Mouse (Mus musculus) kidney, adult 9 months (tissue): ENCODE measurements at regions not wholly inside any gene's neighbourhood (a gene's known extent, or its start where the extent isn't known, plus 50 kb on each side); places are given as distances from the start of the nearest gene placed in this dataset.
"Not testable (repeated sequence)": the region's sequence is repeated elsewhere in the genome, so short reads cannot be mapped to it uniquely, and the experiment has no call there.

Experiments used
- DNase-seq: peaks from one replicate; pipeline ENCODE4 v3.0.0; 2022

DNA sequence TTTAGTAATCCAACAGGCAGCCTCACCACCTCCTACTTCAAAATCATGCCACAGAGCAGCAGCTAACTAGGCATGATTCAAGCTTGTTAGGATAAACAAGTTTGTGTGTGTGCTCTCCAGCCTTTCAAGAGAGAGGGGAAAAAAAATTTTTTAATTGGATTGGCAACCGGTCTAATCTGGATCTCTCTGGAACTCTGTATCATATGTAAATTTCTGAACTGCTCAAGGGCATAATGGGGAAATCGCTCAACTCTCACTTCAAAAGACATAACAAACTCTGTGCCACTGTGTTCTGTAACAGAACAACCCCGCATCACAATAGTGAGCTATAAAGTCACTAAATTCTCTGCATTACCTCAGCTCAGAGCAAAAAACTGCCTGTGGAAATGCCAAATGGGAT lies 147.9 kb upstream of the Krtap11-1 start:
- peak; percentile 23 for DNase-seq

- DNase-seq = not testable (repeated sequence)
Measured at GRCm38 (mm10) chr16:89715716-89716115, 144.7 kb upstream of the Krtap11-1 start.

GRCm38 (mm10) chr16:89704316-89704715 lies 133.3 kb upstream of the Krtap11-1 start:
- no peak for DNase-seq

DNA sequence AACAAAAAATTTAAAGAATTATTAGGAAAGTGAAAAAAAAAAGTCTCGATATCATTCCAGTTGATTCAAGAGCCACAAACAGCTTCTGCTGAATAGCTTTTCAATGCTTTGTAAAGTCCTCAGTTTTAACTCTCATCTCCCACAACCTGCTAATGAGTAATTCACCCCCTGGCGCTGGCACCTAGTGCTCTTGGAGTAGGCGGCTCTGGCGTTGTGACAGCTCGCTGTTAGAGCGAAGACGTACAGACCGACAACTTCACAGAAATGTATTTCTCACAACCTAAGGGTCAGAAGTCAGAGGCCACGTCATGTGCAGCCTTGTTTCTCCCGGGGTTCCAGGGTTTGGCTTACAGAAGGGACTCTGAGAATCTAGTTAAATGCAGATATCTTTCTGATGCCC lies 132.2 kb upstream of the Krtap11-1 start:
- peak; percentile 26 for DNase-seq

GRCm38 (mm10) chr16:89702406-89702805 lies 131.4 kb upstream of the Krtap11-1 start:
- DNase-seq = no peak

- DNase-seq = no peak
Measured at GRCm38 (mm10) chr16:89701741-89702140, 130.8 kb upstream of the Krtap11-1 start.

GRCm38 (mm10) chr16:89699710-89700109 lies 128.7 kb upstream of the Krtap11-1 start:
- no peak for DNase-seq

GRCm38 (mm10) chr16:89695833-89696232 lies 124.8 kb upstream of the Krtap11-1 start:
- peak; percentile 35 for DNase-seq

- DNase-seq = peak; percentile 7
Measured at GRCm38 (mm10) chr16:89695406-89695805, 124.4 kb upstream of the Krtap11-1 start.

DNA sequence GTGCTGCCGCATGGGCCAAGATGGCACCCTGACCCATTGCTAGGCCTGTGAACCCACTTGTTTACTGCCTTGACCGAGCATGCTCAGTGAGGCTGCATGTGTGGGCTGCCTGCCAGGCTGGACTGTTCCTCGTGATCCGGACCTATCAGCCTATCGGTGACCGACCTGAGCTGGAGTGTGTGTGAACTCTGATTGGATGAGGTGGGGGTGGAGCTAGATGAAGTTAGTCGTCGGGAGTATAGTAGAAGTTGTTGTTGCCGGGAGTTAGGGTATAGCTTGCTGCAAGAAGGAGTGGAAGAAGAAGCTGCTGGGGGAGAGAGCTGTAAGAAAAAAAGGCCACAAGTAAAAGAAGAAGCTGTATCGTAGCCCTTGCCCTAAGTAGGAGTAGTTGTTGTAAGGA lies 122.3 kb upstream of the Krtap11-1 start:
- DNase-seq = no peak

GRCm38 (mm10) chr16:89679438-89679837 lies 108.5 kb upstream of the Krtap11-1 start:
- no peak for DNase-seq

- DNase-seq = no peak
Measured at GRCm38 (mm10) chr16:89678446-89679015, 107.5 kb upstream of the Krtap11-1 start.

DNA sequence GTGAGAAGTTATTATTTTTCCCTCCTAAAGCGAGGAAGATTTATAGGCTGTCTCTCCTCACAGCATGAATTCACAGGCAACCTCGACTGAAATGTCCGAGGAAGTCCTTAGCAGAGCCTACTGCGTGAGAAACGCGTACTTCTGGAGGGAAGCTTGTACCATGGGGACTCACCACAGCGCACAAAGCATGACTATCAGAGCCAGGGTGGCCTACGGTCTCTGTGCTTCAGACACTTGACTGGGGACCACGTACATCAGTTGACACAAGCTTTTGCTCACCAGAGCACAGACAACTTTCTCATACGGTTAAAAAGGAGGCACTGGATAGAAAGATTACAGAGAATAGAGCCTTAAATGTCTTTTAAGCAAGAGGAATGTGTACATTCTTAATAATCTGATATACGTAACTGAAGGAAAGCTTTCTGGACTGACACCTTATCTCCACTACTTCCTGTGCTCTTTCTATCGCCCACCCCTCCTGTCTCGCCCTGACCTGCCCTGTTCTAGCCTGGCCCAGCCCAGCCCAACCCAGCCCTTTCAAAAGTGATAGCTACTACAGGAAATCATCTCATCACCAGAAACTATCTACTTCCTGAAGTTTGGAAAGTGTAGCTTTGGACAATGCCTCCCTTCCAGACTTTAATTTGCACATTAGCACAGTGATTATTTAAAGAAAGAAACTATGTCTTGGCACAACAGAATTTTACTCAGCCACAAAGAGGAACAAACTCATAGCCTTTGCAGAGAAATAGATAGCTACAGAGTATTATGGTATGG lies 104.2 kb upstream of the Krtap11-1 start:
- no peak for DNase-seq

- DNase-seq = no peak
Measured at GRCm38 (mm10) chr16:89674159-89674902, 103.3 kb upstream of the Krtap11-1 start.

- DNase-seq = no peak
Measured at GRCm38 (mm10) chr16:89671188-89671726, 100.3 kb upstream of the Krtap11-1 start.

- DNase-seq = no peak
Measured at GRCm38 (mm10) chr16:89660071-89660470, 89.1 kb upstream of the Krtap11-1 start.

GRCm38 (mm10) chr16:89656036-89656435 lies 85.1 kb upstream of the Krtap11-1 start:
- DNase-seq = no peak

GRCm38 (mm10) chr16:89648651-89649050 lies 77.7 kb upstream of the Krtap11-1 start:
- DNase-seq = no peak

- no peak for DNase-seq
Measured at GRCm38 (mm10) chr16:89633917-89634601, 63.1 kb upstream of the Krtap11-1 start.

DNA sequence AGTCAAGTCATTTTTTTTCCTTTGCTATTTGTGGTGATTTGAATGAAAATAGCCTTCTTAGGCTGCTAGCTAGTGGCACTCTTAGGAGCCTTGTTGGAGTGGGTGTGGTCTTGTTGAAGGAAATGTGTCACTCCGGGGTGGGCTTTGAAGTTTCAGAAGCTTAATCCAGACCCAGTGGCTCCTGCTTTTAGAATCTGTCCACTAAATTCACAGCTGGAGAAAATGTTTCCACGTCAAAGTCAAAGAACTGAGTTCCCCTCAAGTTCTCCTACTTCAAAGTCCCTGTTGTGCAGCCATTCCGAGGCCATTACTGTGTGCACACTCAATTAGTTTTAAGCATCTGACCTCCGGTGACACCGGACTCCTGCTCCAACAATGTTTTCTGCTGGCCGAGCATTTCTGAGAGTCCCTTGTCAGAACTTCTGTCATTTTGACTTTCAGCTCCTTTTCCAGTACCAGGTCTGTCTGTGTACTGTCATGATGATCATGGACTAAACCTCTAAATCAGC lies 61.2 kb upstream of the Krtap11-1 start:
- DNase-seq = no peak

GRCm38 (mm10) chr16:89631396-89632113 lies 60.6 kb upstream of the Krtap11-1 start:
- DNase-seq = no peak

- DNase-seq = no peak
Measured at GRCm38 (mm10) chr16:89625710-89626109, 54.7 kb upstream of the Krtap11-1 start.
